Mouse (Mus musculus) midbrain, embryonic 15.5 days (tissue): ENCODE data around the gene Lzts2. TPM values are rescaled to one million over a fixed set of nuclear protein-coding genes. Genes with fewer than 3 reads are reported as not detected.
A peak's percentile ranks its signal among the peaks of the same experiment; 100 is the strongest.
"Not testable (repeated sequence)": the region's sequence is repeated elsewhere in the genome, so short reads cannot be mapped to it uniquely, and the experiment has no call there.

Experiments used
- ATAC-seq: fragments of 200-750 bp; cut with Nextera tagmentation; replicated peaks from 2 replicates; pipeline ENCODE4 v1.8.0; 2017; ENCODE audit warnings: moderate TSS enrichment
- H3K27ac ChIP-seq: fragments of 300-500 bp; sonication (generic); 2 replicates; pipeline ENCODE4 v1.5.1; 2015; ENCODE audit warnings: mild to moderate bottlenecking, inconsistent platforms
- H3K27me3 ChIP-seq: fragments of 300-500 bp; sonication (generic); replicated peaks from 2 replicates; pipeline ENCODE4 v1.6.1; 2015; ENCODE audit warnings: inconsistent platforms
- H3K36me3 ChIP-seq: fragments of 300-500 bp; sonication (generic); replicated peaks from 2 replicates; pipeline ENCODE4 v1.6.1; 2015; ENCODE audit warnings: inconsistent platforms
- H3K4me1 ChIP-seq: fragments of 300-500 bp; sonication (generic); 2 replicates; pipeline ENCODE4 v1.6.1; 2015; ENCODE audit warnings: inconsistent platforms
- H3K4me2 ChIP-seq: fragments of 300-500 bp; sonication (generic); 2 replicates; pipeline ENCODE4 v1.6.1; 2015; ENCODE audit warnings: inconsistent platforms, mild to moderate bottlenecking, moderate library complexity
- H3K4me3 ChIP-seq: fragments of 300-500 bp; sonication (generic); 2 replicates; pipeline ENCODE4 v1.5.1; 2015; ENCODE audit warnings: mild to moderate bottlenecking, inconsistent platforms
- H3K9ac ChIP-seq: fragments of 300-500 bp; sonication (generic); 2 replicates; pipeline ENCODE4 v1.6.1; 2015; ENCODE audit warnings: mild to moderate bottlenecking, inconsistent platforms
- H3K9me3 ChIP-seq: fragments of 300-500 bp; sonication (generic); 2 replicates; pipeline ENCODE4 v1.6.1; 2016; ENCODE audit warnings: inconsistent platforms
- whole genome bisulfite sequencing: fragments of 180-500 bp; shearing (Covaris S2); methylation state at CpG from one replicate; pipeline ENCODE4 v1.1.7; 2015; ENCODE audit warnings: mixed read lengths; 5-methylcytosine and 5-hydroxymethylcytosine counted together
- polyA plus RNA-seq: library from polyadenylated mRNA; unstranded; fragments of >200 nt; fragmentation: Nextera tagmentation; extraction: Ambion mirVana; gene quantifications from 2 replicates; pipeline ENCODE4 v1.2.1, GENCODE M21; 2015

The Lzts2 gene
- polyA plus RNA-seq, 1 experiment from 2014 or later, result 25.2 TPM

GRCm38 (mm10) chr19:45030111-45030510, 15.9 kb downstream of the Lzts2 start:
- ATAC-seq, result no peak

GRCm38 (mm10) chr19:45030746-45031693, 16.8 kb downstream of the Lzts2 start:
- peaks cover 1% of the 10 kb centered on the region; the same call in 1 of the 2 replicates for H3K36me3 ChIP-seq
- WGBS, result 40% methylated on average over 20 of the region's 20 CpGs
- no peaks in the 10 kb centered on the region for H3K9me3 ChIP-seq
- ATAC-seq, result no peak; the same call in 1 of the 2 replicates
- no peak overlapping the region for H3K4me3 ChIP-seq
- peaks cover 7% of the 10 kb centered on the region for H3K4me1 ChIP-seq
- peak overlapping the region; percentile 41 for H3K4me2 ChIP-seq
- H3K9ac ChIP-seq, result no peak overlapping the region
- H3K27me3 ChIP-seq, result no peaks in the 10 kb centered on the region
- H3K27ac ChIP-seq, result no peak overlapping the region

More at GRCm38 (mm10) chr19:45030111-45030510, 15.9 kb downstream of the Lzts2 start:
- Histone ChIP-seq H3K27ac (no peak overlapping the region), H3K27me3 (no peaks in the 10 kb centered on the region), H3K36me3 (peaks cover 6% of the 10 kb centered on the region; the same call in 1 of the 2 replicates), H3K9me3 (no peaks in the 10 kb centered on the region), H3K9ac (no peak overlapping the region), H3K4me1 (peaks cover 7% of the 10 kb centered on the region), H3K4me3 (no peak overlapping the region), H3K4me2 (no peak overlapping the region)
- 37% methylated on average over 8 of the region's 8 CpGs for WGBS

- H3K4me1 ChIP-seq, result peaks cover 7% of the 10 kb centered on the region
- H3K4me3 ChIP-seq, result no peak overlapping the region
- no peaks in the 10 kb centered on the region for H3K36me3 ChIP-seq
- H3K9me3 ChIP-seq, result no peaks in the 10 kb centered on the region
- 0 out of 2 replicates have a peak, but pooled peaks have one; percentile 18 for ATAC-seq
- no peak overlapping the region for H3K9ac ChIP-seq
- H3K4me2 ChIP-seq, result no peak overlapping the region
- WGBS, result 15% methylated on average over 4 of the region's 4 CpGs
- H3K27me3 ChIP-seq, result no peaks in the 10 kb centered on the region
- H3K27ac ChIP-seq, result no peak overlapping the region
Observed at GRCm38 (mm10) chr19:45031780-45032179, 17.6 kb downstream of the Lzts2 start.

- no peaks in the 10 kb centered on the region for H3K9me3 ChIP-seq
- no peak overlapping the region for H3K4me2 ChIP-seq
- no peak overlapping the region for H3K9ac ChIP-seq
- H3K4me1 ChIP-seq, result peaks cover 7% of the 10 kb centered on the region
- ATAC-seq, result no peak
- WGBS, result 52% methylated on average over 17 of the region's 17 CpGs
- no peak overlapping the region for H3K4me3 ChIP-seq
- no peaks in the 10 kb centered on the region for H3K27me3 ChIP-seq
- no peak overlapping the region for H3K27ac ChIP-seq
- H3K36me3 ChIP-seq, result no peaks in the 10 kb centered on the region
Observed at GRCm38 (mm10) chr19:45032570-45033332, 18.5 kb downstream of the Lzts2 start.

GRCm38 (mm10) chr19:45036867-45037266, 22.7 kb downstream of the Lzts2 start:
- H3K27me3 ChIP-seq, result no peaks in the 10 kb centered on the region
- no peaks in the 10 kb centered on the region for H3K9me3 ChIP-seq
- H3K4me1 ChIP-seq, result no peaks in the 10 kb centered on the region; the same call in 1 of the 2 replicates
- H3K36me3 ChIP-seq, result no peaks in the 10 kb centered on the region
- no peak overlapping the region for H3K4me2 ChIP-seq
- H3K27ac ChIP-seq, result no peak overlapping the region
- no peak overlapping the region for H3K4me3 ChIP-seq
- ATAC-seq, result no peak
- H3K9ac ChIP-seq, result no peak overlapping the region
- WGBS, result 30% methylated on average over 16 of the region's 16 CpGs

GRCm38 (mm10) chr19:45038198-45038597, 24.0 kb downstream of the Lzts2 start:
- H3K9ac ChIP-seq, H3K36me3 ChIP-seq, ATAC-seq, H3K4me3 ChIP-seq, H3K4me2 ChIP-seq, H3K9me3 ChIP-seq, H3K4me1 ChIP-seq, H3K27ac ChIP-seq, H3K27me3 ChIP-seq: not testable (repeated sequence)
- WGBS, result 91% methylated on average over 7 of the region's 7 CpGs

DNA sequence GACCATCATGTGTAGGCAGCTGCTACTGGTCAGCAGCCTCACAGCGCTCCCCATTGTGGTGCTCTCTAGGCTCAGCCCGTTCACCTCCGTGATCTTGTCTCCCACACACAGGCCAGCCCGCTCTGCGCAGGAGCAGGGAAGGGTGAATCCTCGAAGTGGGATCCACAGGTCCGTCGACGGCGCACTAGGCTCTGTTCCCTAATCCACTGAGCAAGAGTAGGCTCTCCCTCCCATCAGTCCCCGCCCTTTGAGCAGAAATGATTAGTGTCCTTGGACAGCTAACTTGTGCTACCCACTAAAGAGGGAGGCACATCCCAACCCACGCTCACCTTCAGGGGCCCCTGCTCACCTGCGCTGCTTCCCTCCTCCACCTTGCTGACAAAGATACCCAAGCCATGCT, 26.0 kb downstream of the Lzts2 start:
- ATAC-seq, result no peak
- no peak overlapping the region for H3K9ac ChIP-seq
- H3K4me3 ChIP-seq, result no peak overlapping the region
- H3K4me1 ChIP-seq, result no peaks in the 10 kb centered on the region
- H3K27me3 ChIP-seq, result no peaks in the 10 kb centered on the region
- WGBS, result 64% methylated on average over 13 of the region's 13 CpGs
- H3K4me2 ChIP-seq, result no peak overlapping the region
- H3K27ac ChIP-seq, result no peak overlapping the region
- no peaks in the 10 kb centered on the region for H3K36me3 ChIP-seq
- no peaks in the 10 kb centered on the region for H3K9me3 ChIP-seq

DNA sequence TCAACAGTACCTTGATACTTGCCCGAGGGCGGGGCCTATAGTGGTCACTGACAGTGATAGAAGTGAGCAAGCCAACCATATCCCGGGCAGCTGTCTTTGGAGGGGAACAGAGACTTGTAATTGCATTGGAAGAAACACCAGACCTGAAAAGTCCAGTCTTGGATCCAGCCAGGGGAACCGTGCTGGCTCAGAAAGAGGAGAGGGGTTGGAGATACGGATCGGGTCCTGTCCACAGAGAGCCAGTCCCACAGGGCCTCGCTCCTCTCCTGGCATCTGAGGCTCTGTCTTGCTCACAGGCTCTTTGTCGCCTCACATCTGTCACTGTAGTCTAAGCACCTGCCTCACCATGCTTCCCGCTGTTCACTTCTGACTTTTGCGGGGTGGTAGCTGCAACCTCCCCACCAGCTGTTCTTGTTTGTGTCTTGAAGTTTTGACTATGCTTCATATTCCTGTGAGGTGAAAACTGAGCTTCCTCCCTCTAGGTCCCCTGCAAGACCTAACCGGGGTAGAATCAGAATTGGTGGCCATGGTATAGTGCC, 30.2 kb downstream of the Lzts2 start:
- no peaks in the 10 kb centered on the region for H3K9me3 ChIP-seq
- WGBS, result 68% methylated on average over 11 of the region's 11 CpGs
- peaks cover 31% of the 10 kb centered on the region for H3K4me1 ChIP-seq
- no peak overlapping the region for H3K27ac ChIP-seq
- H3K27me3 ChIP-seq, result peaks cover 4% of the 10 kb centered on the region; the same call in 1 of the 2 replicates
- H3K4me2 ChIP-seq, result no peak overlapping the region
- H3K4me3 ChIP-seq, result no peak overlapping the region
- no peak for ATAC-seq
- H3K36me3 ChIP-seq, result no peaks in the 10 kb centered on the region
- H3K9ac ChIP-seq, result no peak overlapping the region

- no peak overlapping the region for H3K9ac ChIP-seq
- peaks cover 4% of the 10 kb centered on the region; the same call in 1 of the 2 replicates for H3K27me3 ChIP-seq
- no peak overlapping the region for H3K27ac ChIP-seq
- no peak for ATAC-seq
- H3K4me3 ChIP-seq, result no peak overlapping the region
- no peaks in the 10 kb centered on the region for H3K9me3 ChIP-seq
- no peak overlapping the region for H3K4me2 ChIP-seq
- H3K36me3 ChIP-seq, result 0 out of 2 replicates have a peak, but pooled peaks cover 3% of the 10 kb centered on the region
- 54% methylated on average over 15 of the region's 15 CpGs for whole genome bisulfite sequencing
- peaks cover 38% of the 10 kb centered on the region for H3K4me1 ChIP-seq
Observed at GRCm38 (mm10) chr19:45045236-45045635, 31.0 kb downstream of the Lzts2 start.

DNA sequence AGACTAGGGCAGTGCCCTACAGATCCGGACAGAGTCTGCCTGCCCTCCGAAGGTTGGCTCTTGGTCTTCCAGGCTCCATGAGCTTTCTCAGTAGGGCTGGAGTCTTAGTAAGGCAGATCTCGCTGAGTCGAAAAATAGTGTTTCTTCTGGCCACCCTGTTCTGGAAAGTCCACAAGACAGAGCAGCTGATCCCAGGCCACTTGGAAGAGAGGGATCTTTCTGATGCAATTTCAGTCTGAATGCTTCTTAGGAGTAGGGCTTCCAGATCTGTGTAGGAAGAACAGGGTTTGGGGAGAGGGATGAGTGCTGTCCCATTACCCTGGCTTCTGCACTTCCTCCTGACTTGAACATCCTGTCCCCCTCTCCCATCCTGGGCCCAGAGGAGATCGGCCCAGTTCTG, 31.4 kb downstream of the Lzts2 start, which contains the start of gene Pdzd7:
Gene Pdzd7, minus strand, starts transcription at position 67 of the 400 bp plus-strand sequence.
- peaks cover 6% of the 10 kb centered on the region; the same call in 1 of the 2 replicates for H3K36me3 ChIP-seq
- H3K4me2 ChIP-seq, result peak within 1 kb of the TSS; percentile 83
- peak within 1 kb of the TSS; percentile 79 for H3K9ac ChIP-seq
- H3K27ac ChIP-seq, result peak within 1 kb of the TSS; percentile 94
- no peak for ATAC-seq
- peaks cover 4% of the 10 kb centered on the region; the same call in 1 of the 2 replicates for H3K27me3 ChIP-seq
- H3K4me3 ChIP-seq, result peak within 1 kb of the TSS; percentile 71
- H3K4me1 ChIP-seq, result peaks cover 42% of the 10 kb centered on the region
- no peaks in the 10 kb centered on the region for H3K9me3 ChIP-seq
- WGBS, result 79% methylated on average over 5 of the region's 5 CpGs

- H3K27ac ChIP-seq, result peak overlapping the region; percentile 94
- no peaks in the 10 kb centered on the region for H3K9me3 ChIP-seq
- H3K4me3 ChIP-seq, result peak overlapping the region; percentile 71
- peaks cover 10% of the 10 kb centered on the region; the same call in 1 of the 2 replicates for H3K36me3 ChIP-seq
- H3K4me1 ChIP-seq, result peaks cover 45% of the 10 kb centered on the region
- WGBS, result 1% methylated on average over 34 of the region's 34 CpGs
- peak overlapping the region; percentile 79 for H3K9ac ChIP-seq
- H3K27me3 ChIP-seq, result peaks cover 4% of the 10 kb centered on the region; the same call in 1 of the 2 replicates
- peak overlapping the region; percentile 83 for H3K4me2 ChIP-seq
- ATAC-seq, result peak; percentile 80
Observed at GRCm38 (mm10) chr19:45046523-45047321, 32.5 kb downstream of the Lzts2 start.
